Mouse (Mus musculus) CH12.LX (cell line): ENCODE measurements around the gene Pigl. TPM values are rescaled to one million over a fixed set of nuclear protein-coding genes. Genes with fewer than 3 reads are reported as not detected.

Experiments
- DNase-seq: peaks from one replicate; pipeline ENCODE4 v3.0.0-alpha.2; 2013; ENCODE audit errors: extremely low read depth
- H3K27ac ChIP-seq: 2 replicates; pipeline ENCODE4 v1.5.1; 2012; ENCODE audit warnings: low read depth, mild to moderate bottlenecking, control low read depth, moderate library complexity; ENCODE audit not compliant: insufficient read depth
- H3K27me3 ChIP-seq: replicated peaks from 2 replicates; pipeline ENCODE3; 2012; ENCODE audit warnings: inconsistent platforms
- H3K36me3 ChIP-seq, 2 experiments: replicated peaks in 1 of 2; 2 replicates each; pipeline versions ENCODE3 to v1.6.1; 2012; ENCODE audit warnings: inconsistent platforms in 1 of 2, low read length in 1 of 2, mild to moderate bottlenecking in 1 of 2, mixed read lengths in 1 of 2, moderate library complexity in 1 of 2; ENCODE audit not compliant: control insufficient read depth in 1 of 2, insufficient read depth in 1 of 2
- H3K4me1 ChIP-seq, 2 experiments: 2 replicates each; pipeline ENCODE4 v1.6.1; 2012; ENCODE audit warnings: inconsistent platforms in 1 of 2, moderate library complexity in 1 of 2; ENCODE audit not compliant: insufficient read depth in 2 of 2, control insufficient read depth in 1 of 2
- H3K4me2 ChIP-seq: 2 replicates; pipeline ENCODE4 v1.6.1; 2012; ENCODE audit warnings: low read depth, mild to moderate bottlenecking, control low read depth; ENCODE audit not compliant: poor library complexity, insufficient read depth, severe bottlenecking
- H3K4me3 ChIP-seq, 3 experiments: fragments of 150-350 bp in 1 of 3; sonication (generic) in 1 of 3; replicated peaks in 1 of 3; 2 replicates each; pipeline versions ENCODE3 to v1.5.1; 2011 to 2012; ENCODE audit warnings: low read depth in 2 of 3, low read length in 2 of 3, mild to moderate bottlenecking in 2 of 3, moderate library complexity in 2 of 3, control low read depth in 1 of 3, improper control_type of control experiment in 1 of 3, inconsistent platforms in 1 of 3, mixed read lengths in 1 of 3; ENCODE audit not compliant: poor library complexity in 1 of 3
- H3K79me2 ChIP-seq: replicated peaks from 2 replicates; pipeline ENCODE4 v1.6.1; 2012; ENCODE audit warnings: mild to moderate bottlenecking, moderate library complexity; ENCODE audit not compliant: control insufficient read depth, poor library complexity, insufficient read depth, severe bottlenecking; ENCODE audit errors: extremely low read depth
- H3K9ac ChIP-seq: 2 replicates; pipeline ENCODE4 v1.6.1; 2012; ENCODE audit warnings: low read depth, mild to moderate bottlenecking, control low read depth, moderate library complexity; ENCODE audit not compliant: insufficient read depth
- H3K9me3 ChIP-seq: replicated peaks from 2 replicates; pipeline ENCODE3; 2012; ENCODE audit warnings: low read length, inconsistent platforms, mixed read lengths
- CHD2 ChIP-seq: IDR thresholded peaks from 2 replicates; pipeline ENCODE4 v1.6.1; 2011; ENCODE audit warnings: low read length, improper control_type of control experiment
- EP300 ChIP-seq: IDR thresholded peaks from 2 replicates; pipeline ENCODE4 v1.6.1; 2011; ENCODE audit warnings: low read length, improper control_type of control experiment
- GABPA ChIP-seq: IDR thresholded peaks from 2 replicates; pipeline ENCODE4 v1.6.1; 2012; ENCODE audit warnings: low read depth, low read length, improper control_type of control experiment, inconsistent platforms; ENCODE audit not compliant: insufficient replicate concordance
- HCFC1 ChIP-seq: IDR thresholded peaks from 2 replicates; pipeline ENCODE4 v1.6.1; 2012; ENCODE audit warnings: low read depth, mild to moderate bottlenecking, inconsistent platforms, low read length, improper control_type of control experiment
- IRF4 ChIP-seq: IDR thresholded peaks from 2 replicates; pipeline ENCODE4 v1.6.1; 2014; ENCODE audit warnings: low read depth, mild to moderate bottlenecking, inconsistent platforms, low read length, improper control_type of control experiment
- JUN ChIP-seq: IDR thresholded peaks from 2 replicates; pipeline ENCODE4 v1.6.1; 2011; ENCODE audit warnings: low read depth, mild to moderate bottlenecking, low read length, improper control_type of control experiment, moderate library complexity; ENCODE audit not compliant: insufficient read depth
- JUND ChIP-seq: conservative IDR thresholded peaks from 2 replicates; pipeline ENCODE4 v1.6.1; 2011; ENCODE audit warnings: low read depth, low read length, improper control_type of control experiment
- MAX ChIP-seq: IDR thresholded peaks from 2 replicates; pipeline ENCODE4 v1.6.1; 2011; ENCODE audit warnings: low read length, improper control_type of control experiment
- MAZ ChIP-seq: IDR thresholded peaks from 2 replicates; pipeline ENCODE4 v1.6.1; 2012; ENCODE audit warnings: low read depth, mild to moderate bottlenecking, inconsistent platforms, low read length, improper control_type of control experiment, moderate library complexity
- MEF2A ChIP-seq: IDR thresholded peaks from 2 replicates; pipeline ENCODE4 v1.6.1; 2014; ENCODE audit warnings: low read depth, mild to moderate bottlenecking, inconsistent platforms, low read length, improper control_type of control experiment, borderline replicate concordance
- MYC ChIP-seq: IDR thresholded peaks from 2 replicates; pipeline ENCODE4 v1.6.1; 2011; ENCODE audit warnings: low read depth, mild to moderate bottlenecking, improper control_type of control experiment, low read length
- NELFE ChIP-seq: IDR thresholded peaks from 2 replicates; pipeline ENCODE4 v1.6.1; 2011; ENCODE audit warnings: low read depth, low read length, improper control_type of control experiment
- POLR2AphosphoS2 ChIP-seq: IDR thresholded peaks from 2 replicates; pipeline ENCODE4 v1.6.1; 2011; ENCODE audit warnings: low read depth, low read length, improper control_type of control experiment
- RAD21 ChIP-seq: IDR thresholded peaks from 2 replicates; pipeline ENCODE4 v1.6.1; 2011; ENCODE audit warnings: low read depth, mild to moderate bottlenecking, low read length, improper control_type of control experiment, moderate library complexity
- RCOR1 ChIP-seq: conservative IDR thresholded peaks from 2 replicates; pipeline ENCODE4 v1.6.1; 2012; ENCODE audit warnings: low read depth, mild to moderate bottlenecking, inconsistent platforms, low read length, improper control_type of control experiment
- SMC3 ChIP-seq: IDR thresholded peaks from 2 replicates; pipeline ENCODE4 v1.6.1; 2011; ENCODE audit warnings: low read depth, low read length, improper control_type of control experiment
- TBP ChIP-seq: conservative IDR thresholded peaks from 2 replicates; pipeline ENCODE4 v1.6.1; 2011; ENCODE audit warnings: low read depth, low read length, improper control_type of control experiment
- UBTF ChIP-seq: IDR thresholded peaks from 2 replicates; pipeline ENCODE4 v1.6.1; 2012; ENCODE audit warnings: low read depth, mild to moderate bottlenecking, inconsistent platforms, low read length, improper control_type of control experiment, moderate library complexity
- USF1 ChIP-seq: IDR thresholded peaks from 2 replicates; pipeline ENCODE4 v1.6.1; 2014; ENCODE audit warnings: low read depth, mild to moderate bottlenecking, inconsistent platforms, low read length, improper control_type of control experiment
- ZKSCAN1 ChIP-seq: IDR thresholded peaks from 2 replicates; pipeline ENCODE4 v1.6.1; 2012; ENCODE audit warnings: low read depth, inconsistent platforms, low read length, improper control_type of control experiment, borderline replicate concordance
- ZNF384 ChIP-seq: IDR thresholded peaks from 2 replicates; pipeline ENCODE4 v1.6.1; 2012; ENCODE audit warnings: low read depth, low read length, improper control_type of control experiment, inconsistent platforms
- dilution Hi-C: fragments of 300-500 bp; cut with MboI; formaldehyde crosslinking; loops from 2 replicates; pipeline ENCODE4 v1.14.3; 2020; ENCODE audit warnings: low sequenced_read_pairs; ENCODE audit not compliant: extremely low pct_unique_long_range_greater_than_20kb, extremely low pct_ligation_motif_present
- in situ Hi-C: fragments of 300-500 bp; cut with MboI; formaldehyde crosslinking; loops from 3 replicates; pipeline ENCODE4 v1.14.3; 2019; ENCODE audit warnings: low sequenced_read_pairs, low pct_ligation_motif_present, low pct_unique_long_range_greater_than_20kb, mixed read lengths
- polyA plus RNA-seq: library from polyadenylated mRNA; unstranded; fragments of >175 nt; gene quantifications from 2 replicates; pipeline ENCODE4 v1.2.1, GENCODE M21; 2012; ENCODE audit warnings: low read depth; ENCODE audit not compliant: insufficient read length
- total RNA-seq, 2 experiments: library from RNA; depleted of rRNA; stranded (reverse); fragments of 300-350 nt in 1 of 2; fragments of >200 nt in 1 of 2; gene quantifications; 2 replicates each; pipeline ENCODE4 v1.2.3; 2012 to 2014

The Pigl gene
- total and polyA plus RNA-seq, 3 experiments, result 4.4 to 9.1 (median 5.6) TPM

DNA sequence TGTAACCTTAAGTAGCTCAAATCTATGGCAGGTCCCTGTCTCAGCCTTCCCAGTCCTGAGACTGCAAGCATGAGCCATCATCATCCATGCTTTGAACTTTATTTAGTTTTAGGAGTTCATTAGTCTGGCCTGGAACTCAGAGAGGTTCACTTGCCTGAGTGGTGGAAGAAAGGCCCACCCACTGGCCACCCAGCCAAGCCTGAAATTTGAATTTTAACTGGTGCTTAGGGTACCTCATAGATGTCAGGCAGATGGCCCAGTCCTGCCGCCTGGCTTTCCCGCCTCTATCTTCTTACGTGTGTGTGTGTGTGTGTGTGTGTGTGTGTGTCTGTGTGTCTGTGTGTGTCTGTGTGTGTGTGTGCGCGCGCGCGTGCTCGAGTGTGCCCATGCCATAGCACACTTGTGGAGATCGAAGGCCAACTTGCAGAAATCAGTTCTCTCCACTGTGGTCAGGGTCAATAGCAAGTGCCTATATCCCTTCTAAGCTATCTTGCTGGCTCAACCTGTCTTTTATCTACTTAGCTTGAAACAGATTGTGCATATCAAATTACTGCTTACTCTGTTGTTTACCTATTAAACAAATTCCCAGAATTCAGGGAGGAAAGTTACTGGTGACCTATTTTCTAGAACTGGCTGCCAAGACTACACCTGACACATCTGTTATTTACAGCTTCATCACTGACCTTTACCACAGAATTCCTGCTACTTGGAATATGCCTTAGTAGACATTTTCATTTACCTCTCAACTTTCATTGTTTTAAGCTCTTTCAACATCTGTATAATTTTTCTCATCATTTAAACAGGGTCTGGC, 29.5 kb downstream of the Pigl start:
- in situ Hi-C loops (no loop called here), dilution Hi-C loops (no loop called here)
- H3K27ac ChIP-seq, result no peak overlapping the region
- TF ChIP-seq MYC (no peak), IRF4 (no peak), UBTF (no peak), MEF2A (no peak), RCOR1 (no peak), NELFE (no peak), MAX (no peak), HCFC1 (no peak), TBP (no peak), RAD21 (no peak), MAZ (no peak), JUND (no peak)
- DNase-seq, result no peak
- no peak overlapping the region for H3K4me2 ChIP-seq
- H3K27me3 ChIP-seq, result no peaks in the 10 kb centered on the region
- H3K4me3 ChIP-seq, result no peak overlapping the region
- no peaks in the 10 kb centered on the region for H3K9me3 ChIP-seq
- H3K4me1 ChIP-seq, result peaks cover 0 to 6% of the 10 kb centered on the region in 2 experiments; a peak in 2 of 4 replicates
- H3K9ac ChIP-seq, result no peak overlapping the region
- no peaks in the 10 kb centered on the region for H3K79me2 ChIP-seq
- peaks cover 0 to 2% of the 10 kb centered on the region in 2 experiments for H3K36me3 ChIP-seq

DNA sequence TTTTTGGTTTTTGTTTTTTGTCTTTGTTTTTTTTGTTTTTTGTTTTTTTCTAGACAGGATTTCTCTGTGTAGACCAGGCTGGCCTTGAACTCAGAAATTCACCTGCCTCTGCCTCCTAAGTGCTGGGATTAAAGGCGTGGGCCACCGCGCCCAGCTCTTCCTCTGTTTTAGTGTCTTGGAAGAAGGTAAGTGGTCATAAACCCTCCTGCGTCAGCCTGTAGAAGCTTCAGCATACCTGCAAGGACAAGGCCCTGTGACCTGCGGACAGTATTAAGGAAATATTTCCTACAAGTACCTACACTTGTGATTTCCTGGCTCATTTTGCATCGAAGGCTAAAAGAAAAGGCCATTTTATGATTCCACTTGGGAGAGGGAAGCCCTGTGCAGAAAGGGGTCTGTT, 35.4 kb downstream of the Pigl start:
- no peak for DNase-seq
- no peak for TF ChIP-seq TBP
- no peak for TF ChIP-seq RAD21
- TF ChIP-seq POLR2AphosphoS2, result no peak
- no peak for TF ChIP-seq ZKSCAN1
- TF ChIP-seq ZNF384, result no peak
- no peak for TF ChIP-seq USF1
- no peak for TF ChIP-seq CHD2
- TF ChIP-seq GABPA, result no peak
- no peak for TF ChIP-seq EP300
- no peak for TF ChIP-seq HCFC1
- no peak for TF ChIP-seq SMC3
- no peak for TF ChIP-seq JUND
- TF ChIP-seq JUN, result no peak
- TF ChIP-seq, all 38 proteins: peak for 0
- H3K27ac ChIP-seq, result no peak overlapping the region
- peaks cover 0 to 20% of the 10 kb centered on the region in 2 experiments; a peak in 2 of 4 replicates for H3K4me1 ChIP-seq
- H3K9me3 ChIP-seq, result no peaks in the 10 kb centered on the region
- H3K27me3 ChIP-seq, result no peaks in the 10 kb centered on the region
- no peak overlapping the region for H3K9ac ChIP-seq
- dilution Hi-C loops, result no loop called here
- peaks cover 0 to 8% of the 10 kb centered on the region in 2 experiments for H3K36me3 ChIP-seq
- H3K4me2 ChIP-seq, result no peak overlapping the region
- in situ Hi-C loops, result no loop called here
- H3K79me2 ChIP-seq, result no peaks in the 10 kb centered on the region
- H3K4me3 ChIP-seq, result no peak overlapping the region
